Mouse (Mus musculus): ENCODE results near the gene Gypa.

Gypa gene

GRCm38 (mm10) chr8:80551303-80551702, 57.7 kb downstream of the Gypa start:
- DNase-seq = no peak

- DNase-seq = no peak
These were observed 61.4 kb downstream of the Gypa start for GRCm38 (mm10) chr8:80554991-80555390.
